Mouse (Mus musculus): ENCODE results near the gene Smad1.

- TF ChIP-seq POLR2A (IDR thresholded peaks at IDR 0.05; ENCODE audit: borderline replicate concordance, extremely low read depth, insufficient read depth, insufficient read length, poor library complexity, severe bottlenecking) (no peak), CTCF (IDR thresholded peaks at IDR 0.05; ENCODE audit: borderline replicate concordance, extremely low read depth, insufficient read depth, insufficient read length) (no peak)
Observed at GRCm38 (mm10) chr8:79354009-79354408, 45.3 kb downstream of the Smad1 start.
